Mouse (Mus musculus) forebrain, embryonic 16.5 days (tissue): ENCODE data around the gene Calm5. TPM values are rescaled to one million over a fixed set of nuclear protein-coding genes. Genes with fewer than 3 reads are reported as not detected.
A peak's percentile ranks its signal among the peaks of the same experiment; 100 is the strongest.

ENCODE experiments used
- ATAC-seq: fragments of 200-750 bp; cut with Nextera tagmentation; 2 replicates; pipeline ENCODE4 v1.8.0; 2017; ENCODE audit warnings: mild to moderate bottlenecking, moderate library complexity
- H3K27ac ChIP-seq: fragments of 300-500 bp; sonication (generic); 2 replicates; pipeline ENCODE4 v1.5.1; 2014; ENCODE audit warnings: low read length, control low read depth
- H3K27me3 ChIP-seq: fragments of 300-500 bp; sonication (generic); replicated peaks from 2 replicates; pipeline ENCODE4 v1.6.1; 2014; ENCODE audit warnings: low read length; ENCODE audit not compliant: control insufficient read depth, insufficient read depth
- H3K36me3 ChIP-seq: fragments of 300-500 bp; sonication (generic); 2 replicates; pipeline ENCODE4 v1.6.1; 2014; ENCODE audit not compliant: control insufficient read depth, insufficient read depth
- H3K4me1 ChIP-seq: fragments of 300-500 bp; sonication (generic); replicated peaks from 2 replicates; pipeline ENCODE4 v1.6.1; 2014; ENCODE audit warnings: low read length; ENCODE audit not compliant: control insufficient read depth, insufficient read depth
- H3K4me2 ChIP-seq: fragments of 300-500 bp; sonication (generic); 2 replicates; pipeline ENCODE4 v1.6.1; 2014; ENCODE audit warnings: mild to moderate bottlenecking, low read length, control low read depth
- H3K4me3 ChIP-seq: fragments of 300-500 bp; sonication (generic); replicated peaks from 2 replicates; pipeline ENCODE4 v1.5.1; 2014; ENCODE audit warnings: mild to moderate bottlenecking, low read length, control low read depth
- H3K9ac ChIP-seq: fragments of 300-500 bp; sonication (generic); replicated peaks from 2 replicates; pipeline ENCODE4 v1.6.1; 2014; ENCODE audit warnings: low read depth, low read length, control low read depth
- H3K9me3 ChIP-seq: fragments of 300-500 bp; sonication (generic); 2 replicates; pipeline ENCODE4 v1.6.1; 2016; ENCODE audit warnings: low read length; ENCODE audit not compliant: control insufficient read depth
- WGBS: fragments of 180-500 bp; shearing (Covaris S2); extraction: QIAGEN DNeasy Blood & Tissue Kit; methylation state at CpG from one replicate; pipeline ENCODE4 v1.1.7; 2014; 5-methylcytosine and 5-hydroxymethylcytosine counted together
- polyA plus RNA-seq: library from polyadenylated mRNA; unstranded; fragments of >200 nt; fragmentation: Nextera tagmentation; extraction: Ambion mirVana; gene quantifications from 2 replicates; pipeline ENCODE4 v1.2.1, GENCODE M21; 2015

Calm5 gene
- polyA plus RNA-seq, 1 experiment from 2014 or later, result not detected

DNA sequence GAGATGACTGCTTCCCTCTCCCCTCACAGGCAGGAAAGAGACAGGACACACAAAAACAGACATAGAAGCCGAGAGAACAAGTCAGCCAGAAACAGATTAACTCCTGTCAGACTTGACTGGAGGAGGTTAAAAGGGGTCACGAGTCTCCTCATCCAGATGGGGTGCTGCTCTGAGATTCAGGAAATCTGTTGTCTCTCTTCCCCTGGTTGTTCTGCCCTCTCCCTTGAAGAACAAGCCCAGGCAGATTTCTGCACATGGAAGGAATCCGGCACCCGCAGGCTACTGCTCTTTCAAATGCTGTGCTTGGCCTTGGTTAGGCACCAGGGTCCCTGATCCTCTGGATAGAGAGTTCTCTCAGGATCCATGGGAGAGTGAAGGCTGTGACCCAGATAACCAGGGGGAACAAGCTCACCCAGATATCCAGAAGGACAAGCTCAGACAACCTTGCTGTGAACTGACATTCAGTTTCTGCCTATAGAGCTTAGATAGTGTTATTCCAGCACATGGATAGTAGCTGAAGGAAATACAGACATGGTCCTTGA lies 23.8 kb downstream of the Calm5 start:
- Histone ChIP-seq H3K27me3 (no peaks in the 10 kb centered on the region), H3K27ac (no peak overlapping the region), H3K4me1 (no peaks in the 10 kb centered on the region), H3K4me3 (no peak overlapping the region), H3K9ac (no peak overlapping the region), H3K36me3 (0 out of 2 replicates have a peak, but pooled peaks cover 2% of the 10 kb centered on the region), H3K9me3 (no peaks in the 10 kb centered on the region), H3K4me2 (no peak overlapping the region)
- WGBS, result 56% methylated on average over 4 of the region's 4 CpGs
- no peak for ATAC-seq

DNA sequence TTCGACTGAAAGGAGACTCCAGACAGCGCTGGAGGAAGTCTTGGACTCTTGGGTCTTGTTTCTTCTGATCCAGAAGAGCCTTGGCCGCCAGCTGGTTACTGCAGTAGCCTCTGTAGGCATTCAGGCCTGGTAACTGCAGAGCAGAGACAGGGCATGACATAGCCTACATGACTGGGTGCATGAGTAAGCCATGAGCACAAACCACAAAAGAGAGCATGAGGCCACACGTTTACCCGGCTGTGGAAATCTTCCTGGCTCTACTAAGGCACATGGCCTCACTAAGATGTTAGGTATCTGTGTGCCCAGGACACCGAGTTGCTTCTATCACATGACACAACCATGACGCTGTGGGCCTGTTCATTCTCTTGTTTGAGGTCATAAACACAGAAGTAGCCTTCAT lies 32.7 kb downstream of the Calm5 start:
- no peak for ATAC-seq
- Histone ChIP-seq H3K9me3 (no peaks in the 10 kb centered on the region), H3K27me3 (no peaks in the 10 kb centered on the region), H3K36me3 (0 out of 2 replicates have a peak, but pooled peaks cover 2% of the 10 kb centered on the region), H3K4me2 (no peak overlapping the region), H3K4me1 (no peaks in the 10 kb centered on the region), H3K4me3 (no peak overlapping the region), H3K9ac (no peak overlapping the region), H3K27ac (no peak overlapping the region)
- whole genome bisulfite sequencing, result 97% methylated on average over 7 of the region's 7 CpGs

DNA sequence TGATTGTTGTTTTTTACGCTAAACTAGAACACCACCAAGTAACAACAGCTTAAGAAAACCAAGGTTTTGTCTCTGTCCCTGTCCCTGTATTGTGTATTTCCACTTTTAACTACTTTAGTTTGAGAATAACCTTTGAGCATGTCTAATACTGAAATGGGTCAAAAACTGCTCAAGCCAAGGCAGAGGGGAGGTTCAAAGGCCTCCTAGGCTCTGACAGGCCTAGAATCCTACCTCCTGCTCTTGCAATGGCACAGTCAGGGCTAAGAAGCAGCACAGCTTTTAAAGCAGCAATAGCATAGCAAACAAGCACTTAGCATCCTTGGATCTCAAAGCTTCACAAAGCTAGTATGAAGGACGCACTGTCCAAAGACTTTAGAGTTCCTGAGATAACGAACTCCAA lies 35.1 kb downstream of the Calm5 start:
- Histone ChIP-seq H3K4me3 (no peak overlapping the region), H3K36me3 (no peaks in the 10 kb centered on the region), H3K4me2 (no peak overlapping the region), H3K4me1 (peaks cover 3% of the 10 kb centered on the region; the same call in 1 of the 2 replicates), H3K9me3 (no peaks in the 10 kb centered on the region), H3K9ac (no peak overlapping the region), H3K27me3 (no peaks in the 10 kb centered on the region), H3K27ac (no peak overlapping the region)
- WGBS, result 76% methylated on average over 3 of the region's 3 CpGs
- no peak for ATAC-seq

DNA sequence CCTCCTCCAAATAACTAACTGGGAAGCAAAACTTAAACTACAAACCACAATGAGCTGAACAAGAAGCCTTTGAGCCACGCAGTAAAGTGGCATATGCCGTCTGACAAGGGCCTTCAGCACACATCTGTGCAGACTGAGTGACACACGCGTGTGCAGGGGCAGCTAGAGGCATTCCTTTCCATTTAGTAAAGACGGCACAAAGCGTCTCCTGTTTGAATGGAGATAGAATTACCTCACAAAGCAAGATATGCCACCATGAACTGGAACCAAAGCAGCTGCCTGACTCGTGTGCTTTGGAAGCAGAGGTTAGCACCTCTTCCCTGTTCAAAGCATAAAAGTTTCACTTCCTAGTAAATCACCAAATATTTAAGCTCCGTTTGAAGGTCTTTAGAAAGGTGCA lies 36.1 kb downstream of the Calm5 start:
- WGBS, result 61% methylated on average over 8 of the region's 8 CpGs

DNA sequence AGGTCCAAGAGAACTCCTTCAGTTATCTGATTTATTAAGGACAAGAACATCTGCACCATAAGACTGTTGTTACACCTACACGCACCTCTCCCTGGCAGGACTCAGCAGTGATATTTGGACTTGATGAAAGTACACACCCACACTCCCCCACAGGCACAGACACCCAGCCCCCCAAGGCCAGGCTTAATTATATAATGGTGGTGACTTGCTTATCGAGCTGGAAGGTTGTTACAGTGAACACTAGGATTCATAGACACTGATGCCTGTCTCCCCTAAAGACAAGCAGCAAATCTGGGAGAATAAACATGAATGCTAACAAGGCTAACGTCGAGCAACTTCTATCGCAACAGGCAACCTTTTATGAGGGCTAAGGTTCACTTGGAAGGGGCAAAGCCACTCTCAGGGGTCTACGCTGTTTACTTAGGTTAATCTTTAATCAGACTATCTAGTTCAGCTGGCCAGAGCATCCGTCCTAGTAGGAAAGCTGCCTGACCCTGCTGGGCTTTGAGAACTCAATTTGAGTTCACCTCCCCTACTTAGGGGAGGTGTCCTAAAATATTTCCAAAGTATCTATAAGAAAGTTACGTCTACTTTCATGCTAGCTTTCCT lies 37.6 kb downstream of the Calm5 start:
- H3K27ac ChIP-seq, result no peak overlapping the region
- no peak for ATAC-seq
- 60% methylated on average over 8 of the region's 8 CpGs for WGBS
- no peaks in the 10 kb centered on the region for H3K36me3 ChIP-seq
- no peak overlapping the region for H3K4me2 ChIP-seq
- H3K9ac ChIP-seq, result no peak overlapping the region
- no peak overlapping the region for H3K4me3 ChIP-seq
- H3K9me3 ChIP-seq, result no peaks in the 10 kb centered on the region
- H3K27me3 ChIP-seq, result no peaks in the 10 kb centered on the region
- H3K4me1 ChIP-seq, result peaks cover 3% of the 10 kb centered on the region; the same call in 1 of the 2 replicates

More for the DNA sequence above, 36.1 kb downstream of the Calm5 start:
- H3K27ac ChIP-seq, result no peak overlapping the region
- no peaks in the 10 kb centered on the region for H3K27me3 ChIP-seq
- no peak overlapping the region for H3K9ac ChIP-seq
- H3K4me1 ChIP-seq, result peaks cover 3% of the 10 kb centered on the region; the same call in 1 of the 2 replicates
- H3K4me3 ChIP-seq, result no peak overlapping the region
- no peaks in the 10 kb centered on the region for H3K36me3 ChIP-seq
- no peak for ATAC-seq
- no peaks in the 10 kb centered on the region for H3K9me3 ChIP-seq
- no peak overlapping the region for H3K4me2 ChIP-seq

DNA sequence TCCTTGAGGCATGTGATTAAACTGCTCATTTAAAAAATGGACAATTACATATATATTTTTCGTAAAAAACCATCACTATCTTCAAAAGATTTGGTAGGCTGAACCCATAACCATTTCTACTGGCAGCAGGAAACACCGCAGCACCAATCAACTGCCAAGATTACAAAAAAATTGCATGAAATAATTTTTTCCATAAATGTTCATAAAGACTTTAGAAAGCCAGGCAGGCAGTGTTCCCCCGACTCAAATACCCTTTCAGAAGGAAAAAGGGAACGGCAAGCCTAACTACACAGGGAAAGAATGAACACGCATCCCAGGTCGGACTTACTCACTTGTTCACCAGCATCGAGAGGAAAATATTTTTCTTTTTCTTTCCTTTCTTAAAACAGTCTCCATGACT lies 38.6 kb downstream of the Calm5 start:
- Histone ChIP-seq H3K4me3 (peak overlapping the region; percentile 27), H3K36me3 (no peaks in the 10 kb centered on the region), H3K9me3 (no peaks in the 10 kb centered on the region), H3K27ac (no peak overlapping the region), H3K27me3 (no peaks in the 10 kb centered on the region), H3K4me1 (peaks cover 3% of the 10 kb centered on the region; the same call in 1 of the 2 replicates), H3K9ac (no peak overlapping the region), H3K4me2 (peak overlapping the region; percentile 30)
- 18% methylated on average over 7 of the region's 7 CpGs for WGBS
- ATAC-seq, result no peak

DNA sequence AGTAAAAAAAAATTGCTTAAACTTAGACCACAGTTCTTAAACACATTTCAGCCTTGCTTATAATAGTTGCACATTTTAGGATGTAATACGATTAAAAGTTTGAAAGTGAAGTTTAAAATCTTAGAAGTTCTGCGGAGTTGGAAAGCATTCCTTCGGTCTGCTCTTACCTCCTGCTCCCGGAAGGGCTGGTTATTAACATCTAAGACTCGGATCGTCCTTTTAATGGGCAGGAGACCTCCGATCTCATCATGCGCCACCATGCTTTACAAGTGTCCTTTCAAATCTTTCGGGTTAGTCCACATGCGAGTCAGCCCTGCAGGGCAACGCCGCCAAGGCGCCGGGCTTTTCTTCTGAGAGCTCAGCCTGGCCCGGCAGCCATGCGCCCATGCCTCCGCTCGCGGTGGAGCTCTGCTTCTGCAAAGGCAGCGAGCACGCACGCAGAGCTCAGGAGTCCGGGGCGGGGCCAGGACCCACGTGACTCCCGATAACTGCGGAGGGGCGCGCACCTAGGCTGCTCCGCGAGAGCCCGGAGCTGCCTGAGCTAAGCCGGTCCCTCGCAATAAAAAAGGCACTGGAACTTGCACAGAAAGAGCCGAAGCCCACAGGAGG lies 39.3 kb downstream of the Calm5 start:
- peaks cover 3% of the 10 kb centered on the region; the same call in 1 of the 2 replicates for H3K4me1 ChIP-seq
- under 1% methylated on average over 35 of the region's 35 CpGs for WGBS
- H3K4me2 ChIP-seq, result peak overlapping the region; percentile 85
- H3K27ac ChIP-seq, result no peak overlapping the region
- H3K36me3 ChIP-seq, result no peaks in the 10 kb centered on the region
- peak; percentile 100 for ATAC-seq
- H3K9me3 ChIP-seq, result no peaks in the 10 kb centered on the region
- no peaks in the 10 kb centered on the region for H3K27me3 ChIP-seq
- H3K4me3 ChIP-seq, result peak overlapping the region; percentile 64
- peak overlapping the region; percentile 65 for H3K9ac ChIP-seq

DNA sequence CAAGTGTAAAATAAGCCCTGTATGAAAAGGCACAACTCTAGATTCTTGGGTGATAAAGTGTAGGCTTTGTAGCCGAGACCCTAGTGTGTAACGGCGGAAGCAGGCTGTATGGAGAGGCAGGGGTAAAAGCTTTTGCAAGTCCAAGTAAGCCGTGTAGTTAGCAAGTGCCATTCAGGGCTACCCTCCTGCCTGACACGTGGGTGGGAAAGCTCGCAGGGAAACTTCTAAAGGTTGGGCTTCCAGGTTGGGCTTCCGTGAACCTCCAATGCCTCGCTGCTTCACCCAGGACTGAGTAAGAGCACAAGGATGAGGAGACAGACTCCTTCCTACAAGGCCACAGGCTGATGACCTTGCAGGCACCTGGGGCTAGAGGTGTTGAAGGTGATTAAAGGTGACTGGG lies 40.6 kb downstream of the Calm5 start:
- no peak for ATAC-seq
- Histone ChIP-seq H3K4me2 (no peak overlapping the region), H3K27me3 (no peaks in the 10 kb centered on the region), H3K9me3 (no peaks in the 10 kb centered on the region), H3K4me1 (peaks cover 3% of the 10 kb centered on the region; the same call in 1 of the 2 replicates), H3K36me3 (no peaks in the 10 kb centered on the region), H3K27ac (no peak overlapping the region), H3K4me3 (no peak overlapping the region), H3K9ac (no peak overlapping the region)
- WGBS, result 69% methylated on average over 8 of the region's 8 CpGs

DNA sequence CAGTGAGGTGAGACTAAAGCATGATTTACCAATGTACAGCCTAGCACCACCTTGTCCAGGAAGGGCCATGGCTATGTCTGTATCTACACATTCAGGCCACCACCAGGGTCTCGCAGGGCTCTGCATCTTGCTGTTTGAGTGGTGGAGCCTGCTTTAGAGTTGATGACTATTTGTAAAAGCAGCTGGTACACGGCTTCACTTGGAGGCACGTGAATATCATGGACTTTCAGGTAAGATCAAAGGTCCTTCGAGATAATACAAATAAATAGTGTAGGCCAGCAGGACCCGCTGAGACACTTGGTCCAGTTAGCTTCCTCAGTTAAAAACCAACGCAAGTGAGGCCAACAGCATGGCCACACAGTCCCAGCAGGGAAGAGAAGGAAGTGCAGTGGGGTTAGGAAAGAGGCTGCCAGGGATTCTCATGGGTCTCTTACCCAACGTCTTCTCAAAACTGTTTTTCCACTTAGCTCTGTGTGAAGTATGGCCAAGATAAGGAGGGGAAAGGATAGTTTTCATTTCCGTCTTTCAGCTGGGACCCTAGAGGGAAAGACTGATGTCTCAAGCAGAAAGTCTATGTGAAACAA lies 41.5 kb downstream of the Calm5 start:
- 92% methylated on average over 8 of the region's 8 CpGs for WGBS
- Histone ChIP-seq H3K27ac (no peak overlapping the region), H3K9me3 (no peaks in the 10 kb centered on the region), H3K36me3 (no peaks in the 10 kb centered on the region), H3K4me3 (no peak overlapping the region), H3K9ac (no peak overlapping the region), H3K4me1 (peaks cover 3% of the 10 kb centered on the region; the same call in 1 of the 2 replicates), H3K4me2 (no peak overlapping the region), H3K27me3 (no peaks in the 10 kb centered on the region)
- no peak for ATAC-seq
